Mouse (Mus musculus) cerebellum, postnatal 14 days (tissue): Measurements from ENCODE around the gene Thnsl1.
A peak's percentile ranks its signal among the peaks of the same experiment; 100 is the strongest.
"Not testable (repeated sequence)": the region's sequence is repeated elsewhere in the genome, so short reads cannot be mapped to it uniquely, and the experiment has no call there.

Experiments
- DNase-seq, 2 experiments: peaks; one replicate each; pipeline ENCODE4 v3.0.0; 2021; ENCODE audit warnings: mixed read lengths in 2 of 2

Gene Thnsl1

GRCm38 (mm10) chr2:21236846-21237245, 31.3 kb downstream of the Thnsl1 start:
- DNase-seq = peak; percentile 26 to 35

GRCm38 (mm10) chr2:21244104-21244503, 38.6 kb downstream of the Thnsl1 start:
- not testable (repeated sequence) for DNase-seq

- no peak for DNase-seq
Measured at GRCm38 (mm10) chr2:21244986-21245385, 39.5 kb downstream of the Thnsl1 start.

GRCm38 (mm10) chr2:21245477-21246102, 40.1 kb downstream of the Thnsl1 start:
- DNase-seq = no peak

- no peak for DNase-seq
Measured at GRCm38 (mm10) chr2:21253644-21254043, 48.1 kb downstream of the Thnsl1 start.

GRCm38 (mm10) chr2:21254308-21254707, 48.8 kb downstream of the Thnsl1 start:
- DNase-seq = no peak

- no peak for DNase-seq
Measured at GRCm38 (mm10) chr2:21258281-21258680, 52.8 kb downstream of the Thnsl1 start.

GRCm38 (mm10) chr2:21259081-21259480, 53.6 kb downstream of the Thnsl1 start:
- DNase-seq = no peak

- peak; percentile 59 to 61 for DNase-seq
Measured at GRCm38 (mm10) chr2:21260060-21260459, 54.5 kb downstream of the Thnsl1 start.

- DNase-seq = peak; percentile 80
Measured at GRCm38 (mm10) chr2:21261370-21262006, 56.0 kb downstream of the Thnsl1 start.

- peak in 1 of 2 experiments; percentile 24 for DNase-seq
Measured at GRCm38 (mm10) chr2:21264031-21264430, 58.5 kb downstream of the Thnsl1 start.
